Mouse (Mus musculus) ES-E14 (cell line): ENCODE results near the gene Serpine1. TPM values are rescaled to one million over a fixed set of nuclear protein-coding genes. Genes with fewer than 3 reads are reported as not detected.

ENCODE experiments used
- DNase-seq: peaks from one replicate; pipeline ENCODE4 v3.0.0-alpha.2; 2013; ENCODE audit warnings: low read depth, low spot score
- H3K27ac ChIP-seq: 2 replicates; pipeline ENCODE4 v1.5.1; 2012; ENCODE audit warnings: low read depth, mild to moderate bottlenecking, low read length, moderate library complexity, mixed read lengths; ENCODE audit not compliant: poor library complexity, insufficient read depth, severe bottlenecking
- H3K36me3 ChIP-seq: 2 replicates; pipeline ENCODE4 v1.6.1; 2012; ENCODE audit warnings: mild to moderate bottlenecking, low read length, moderate library complexity, mixed read lengths; ENCODE audit not compliant: control insufficient read depth, poor library complexity, insufficient read depth, severe bottlenecking
- H3K4me1 ChIP-seq, 2 experiments: fragments of 150-350 bp in 1 of 2; sonication (generic) in 1 of 2; 2 replicates each; pipeline ENCODE4 v1.6.1; 2012; ENCODE audit warnings: low read length in 2 of 2, mild to moderate bottlenecking in 1 of 2, mixed read lengths in 1 of 2; ENCODE audit not compliant: control insufficient read depth in 2 of 2, insufficient read depth in 2 of 2, poor library complexity in 1 of 2
- H3K4me3 ChIP-seq, 2 experiments: fragments of 150-350 bp in 1 of 2; sonication (generic) in 1 of 2; 2 replicates each; pipeline ENCODE4 v1.5.1; 2012; ENCODE audit warnings: low read length in 2 of 2, low read depth in 1 of 2, mild to moderate bottlenecking in 1 of 2, mixed read lengths in 1 of 2; ENCODE audit not compliant: insufficient read depth in 1 of 2, poor library complexity in 1 of 2, severe bottlenecking in 1 of 2
- H3K9ac ChIP-seq: 2 replicates; pipeline ENCODE4 v1.6.1; 2012; ENCODE audit warnings: low read depth, mild to moderate bottlenecking, low read length, mixed read lengths; ENCODE audit not compliant: poor library complexity, insufficient read depth, severe bottlenecking
- H3K9me3 ChIP-seq: fragments of 150-350 bp; sonication (generic); 2 replicates; pipeline ENCODE4 v1.6.1; 2012; ENCODE audit warnings: low read depth, mild to moderate bottlenecking, low read length; ENCODE audit not compliant: control insufficient read depth, insufficient read depth
- CHD2 ChIP-seq: IDR thresholded peaks from 2 replicates; pipeline ENCODE4 v1.6.1; 2014; ENCODE audit warnings: mild to moderate bottlenecking, low read depth, low read length, inconsistent platforms
- HCFC1 ChIP-seq: IDR thresholded peaks from 2 replicates; pipeline ENCODE4 v1.6.1; 2012; ENCODE audit warnings: low read length, inconsistent platforms, borderline replicate concordance; ENCODE audit not compliant: insufficient read depth
- MAFK ChIP-seq: IDR thresholded peaks from 2 replicates; pipeline ENCODE4 v1.6.1; 2014; ENCODE audit warnings: mild to moderate bottlenecking, low read depth, low read length, inconsistent platforms; ENCODE audit not compliant: insufficient read depth
- ZC3H11A ChIP-seq: IDR thresholded peaks from 2 replicates; pipeline ENCODE4 v1.6.1; 2012; ENCODE audit warnings: low read depth, mild to moderate bottlenecking, inconsistent platforms, low read length, borderline replicate concordance
- ZNF384 ChIP-seq: IDR thresholded peaks from 2 replicates; pipeline ENCODE4 v1.6.1; 2012; ENCODE audit warnings: low read depth, low read length, inconsistent platforms
- in situ Hi-C, 2 experiments: fragments of 600-800 bp; cut with MboI; formaldehyde crosslinking; loops; one replicate each; pipeline ENCODE4 v1.15.1; 2025; ENCODE audit warnings: low sequenced_read_pairs in 2 of 2, inconsistent platforms in 1 of 2; ENCODE audit not compliant: unreplicated experiment in 2 of 2
- total RNA-seq: library from RNA; depleted of rRNA; stranded (reverse); fragments of 300-350 nt; gene quantifications from 2 replicates; pipeline ENCODE4 v1.2.3, GENCODE M21; 2012

Gene Serpine1
- total RNA-seq, 1 experiment = 166 TPM

DNA sequence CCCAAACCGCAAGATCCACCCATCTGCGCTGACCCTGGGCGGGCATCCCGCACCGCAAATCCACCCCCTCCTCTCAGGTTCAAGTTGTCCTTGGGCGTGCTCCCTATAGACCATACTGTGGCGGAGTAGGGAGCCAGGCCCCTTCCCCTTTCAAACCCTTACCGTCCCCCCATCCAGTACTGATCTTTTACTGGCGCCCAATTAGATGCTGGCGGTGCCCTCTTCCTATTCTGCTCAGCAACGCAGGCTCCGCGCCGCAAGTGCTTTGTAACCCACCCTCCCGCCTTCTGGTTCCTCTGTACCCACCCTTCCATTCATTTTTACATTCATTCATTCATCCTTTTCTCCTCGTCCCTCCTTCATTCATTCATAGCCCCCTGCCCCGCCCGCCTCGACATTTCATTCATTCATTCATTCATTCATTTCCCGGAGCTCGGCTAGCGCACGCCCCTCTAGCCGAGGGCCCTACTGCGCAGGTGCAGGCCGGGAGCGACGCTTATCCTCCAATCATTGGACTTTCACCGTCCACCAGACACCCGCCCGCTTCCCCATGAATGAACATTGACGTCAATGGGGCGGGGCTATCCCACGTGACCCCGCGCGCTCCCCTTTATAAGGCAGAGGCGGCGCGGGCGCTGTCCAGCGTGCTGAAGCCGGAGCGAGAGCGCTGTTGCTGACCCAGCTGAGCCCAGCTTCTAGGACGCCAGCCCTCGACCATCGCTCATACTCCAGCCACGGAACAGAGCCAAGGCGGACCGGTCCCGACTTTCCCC is 42.2 kb downstream of the Serpine1 start:
- Histone ChIP-seq H3K9ac (peak overlapping the region; percentile 47), H3K36me3 (no peaks in the 10 kb centered on the region), H3K27ac (no peak overlapping the region), H3K4me3 (peak overlapping the region; percentile 59 to 77), H3K4me1 (peaks cover 2 to 23% of the 10 kb centered on the region in 2 experiments; a peak in 1 of 4 replicates), H3K9me3 (no peaks in the 10 kb centered on the region)
- in situ Hi-C loops = no loop called here
- DNase-seq = peak; percentile 96
- TF ChIP-seq MAFK (peak; percentile 16; the same call in 1 of the 2 replicates), HCFC1 (no peak)

DNA sequence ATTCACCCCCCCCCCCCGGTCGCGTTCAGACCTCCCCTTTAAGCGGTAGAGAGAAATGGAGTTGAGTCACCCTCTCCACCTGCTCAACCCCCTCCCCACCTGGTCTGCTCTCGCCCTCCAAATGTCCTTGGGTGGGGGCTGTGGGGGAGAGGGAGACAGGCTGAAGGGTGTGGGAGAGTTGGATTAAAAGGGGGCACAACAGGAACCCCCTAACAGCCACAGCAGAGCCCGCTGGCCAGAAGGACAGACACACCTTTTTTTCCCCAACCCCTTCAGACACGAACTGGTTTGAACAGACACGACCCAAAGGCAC is 42.8 kb downstream of the Serpine1 start:
- Histone ChIP-seq H3K4me1 (peaks cover 2 to 21% of the 10 kb centered on the region in 2 experiments; a peak in 1 of 4 replicates), H3K27ac (no peak overlapping the region), H3K4me3 (peak overlapping the region; percentile 59 to 77), H3K9ac (peak overlapping the region; percentile 47), H3K9me3 (no peaks in the 10 kb centered on the region), H3K36me3 (no peaks in the 10 kb centered on the region)
- in situ Hi-C loops = no loop called here
- no peak for DNase-seq
- TF ChIP-seq CHD2 = no peak
- no peak for TF ChIP-seq ZNF384
- no peak for TF ChIP-seq MAFK
- TF ChIP-seq ZC3H11A = no peak
- no peak for TF ChIP-seq HCFC1

DNA sequence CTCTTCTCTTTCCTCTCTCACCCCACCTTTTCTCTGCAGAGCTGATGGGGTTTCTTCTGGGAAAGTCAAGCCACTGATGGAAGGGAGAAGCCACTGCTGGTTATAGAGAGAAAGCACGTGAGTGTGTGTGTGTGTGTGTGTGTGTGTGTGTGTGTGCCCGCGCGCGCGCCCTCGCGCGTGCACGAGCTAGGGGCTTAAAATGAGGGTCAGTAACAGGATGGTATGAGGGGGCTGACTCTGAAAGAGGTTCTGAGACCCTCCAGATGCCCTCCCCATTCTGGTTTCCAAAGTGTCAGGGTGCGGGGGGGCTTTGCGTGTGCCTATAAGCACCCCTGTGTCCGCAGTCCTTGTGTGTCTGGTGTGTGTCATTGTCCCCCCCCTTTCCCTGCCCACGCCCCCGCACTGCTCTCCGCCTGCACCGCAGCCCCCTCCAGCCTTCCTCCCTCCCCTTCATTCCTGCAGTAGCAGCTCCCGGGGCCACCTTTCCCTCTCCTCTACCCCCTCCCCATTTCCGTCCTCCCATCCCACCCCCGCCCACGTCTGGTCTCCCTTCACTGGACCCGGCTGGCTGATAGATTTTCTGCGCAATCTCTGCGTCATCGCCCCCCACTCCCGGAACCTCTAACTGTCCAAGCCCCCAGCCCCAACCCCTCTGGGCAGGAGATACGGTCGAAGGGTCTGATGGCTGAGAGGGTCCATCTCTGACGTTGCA is 43.4 kb downstream of the Serpine1 start:
- Histone ChIP-seq H3K27ac (no peak overlapping the region), H3K36me3 (no peaks in the 10 kb centered on the region), H3K9me3 (no peaks in the 10 kb centered on the region), H3K4me3 (peak overlapping the region; percentile 59 to 77), H3K4me1 (peaks cover 2 to 19% of the 10 kb centered on the region in 2 experiments; a peak in 1 of 4 replicates), H3K9ac (no peak overlapping the region)
- DNase-seq = no peak
- in situ Hi-C loops = no loop called here
- TF ChIP-seq ZNF384 (no peak), CHD2 (no peak), MAFK (no peak), HCFC1 (no peak), ZC3H11A (no peak)

DNA sequence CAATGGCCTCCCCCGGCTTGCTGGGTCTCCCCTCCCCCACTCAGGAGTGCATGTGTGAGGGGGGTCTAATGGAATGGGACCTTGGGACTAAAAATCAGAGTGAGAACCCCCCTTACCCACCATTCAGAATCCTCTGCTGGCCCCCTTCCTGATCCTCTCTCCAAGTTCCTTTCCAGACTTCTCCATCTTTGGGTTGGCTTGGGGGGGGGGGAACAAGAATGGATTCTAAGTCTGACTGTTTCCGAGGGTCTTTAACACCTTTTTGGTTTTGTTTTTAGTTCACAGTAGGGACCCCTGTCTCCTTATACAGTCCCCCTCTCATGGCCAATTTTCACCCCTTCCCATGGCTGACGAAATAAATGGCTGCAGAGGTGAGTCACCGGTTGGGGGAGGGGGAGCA is 46.0 kb downstream of the Serpine1 start, which contains the start of gene Vgf:
Gene Vgf (plus strand): TSS at position 301 of the 400 bp plus-strand sequence.
- no peak within 1 kb of the TSS for H3K9ac ChIP-seq
- no peak within 1 kb of the TSS for H3K27ac ChIP-seq
- H3K4me1 ChIP-seq = peaks cover 2 to 17% of the 10 kb centered on the region in 2 experiments; a peak in 1 of 4 replicates
- peak within 1 kb of the TSS; percentile 6 to 43; a peak in 3 of 4 replicates for H3K4me3 ChIP-seq
- in situ Hi-C loops = no loop called here
- DNase-seq = no peak
- no peaks in the 10 kb centered on the region for H3K36me3 ChIP-seq
- TF ChIP-seq HCFC1 = no peak
- no peak for TF ChIP-seq MAFK
- TF ChIP-seq CHD2 = no peak
- no peak for TF ChIP-seq ZC3H11A
- no peak for TF ChIP-seq ZNF384
- no peaks in the 10 kb centered on the region for H3K9me3 ChIP-seq
